Mouse (Mus musculus) liver, embryonic 12.5 days (tissue): ENCODE data around the gene Lpo. TPM values are rescaled to one million over a fixed set of nuclear protein-coding genes. Genes with fewer than 3 reads are reported as not detected.
"Not testable (repeated sequence)": the region's sequence is repeated elsewhere in the genome, so short reads cannot be mapped to it uniquely, and the experiment has no call there.

Experiments used
- ATAC-seq: fragments of 200-750 bp; cut with Nextera tagmentation; 2 replicates; pipeline ENCODE4 v1.8.0; 2017; ENCODE audit warnings: moderate number of reproducible peaks, mild to moderate bottlenecking, moderate library complexity
- H3K27ac ChIP-seq: fragments of 300-500 bp; sonication (generic); 2 replicates; pipeline ENCODE4 v1.5.1; 2016; ENCODE audit warnings: mild to moderate bottlenecking
- H3K27me3 ChIP-seq: fragments of 300-500 bp; sonication (generic); replicated peaks from 2 replicates; pipeline ENCODE4 v1.6.1; 2016; ENCODE audit warnings: mild to moderate bottlenecking, moderate library complexity
- H3K36me3 ChIP-seq: fragments of 300-500 bp; sonication (generic); 2 replicates; pipeline ENCODE4 v1.6.1; 2016; ENCODE audit warnings: mild to moderate bottlenecking, moderate library complexity
- H3K4me1 ChIP-seq: fragments of 300-500 bp; sonication (generic); 2 replicates; pipeline ENCODE4 v1.6.1; 2016
- H3K4me2 ChIP-seq: fragments of 300-500 bp; sonication (generic); 2 replicates; pipeline ENCODE4 v1.6.1; 2016; ENCODE audit warnings: mild to moderate bottlenecking, moderate library complexity
- H3K4me3 ChIP-seq: fragments of 300-500 bp; sonication (generic); 2 replicates; pipeline ENCODE4 v1.5.1; 2016; ENCODE audit warnings: mild to moderate bottlenecking, moderate library complexity
- H3K9ac ChIP-seq: fragments of 300-500 bp; sonication (generic); 2 replicates; pipeline ENCODE4 v1.6.1; 2016; ENCODE audit warnings: mild to moderate bottlenecking, moderate library complexity
- H3K9me3 ChIP-seq: fragments of 300-500 bp; sonication (generic); replicated peaks from 2 replicates; pipeline ENCODE4 v1.6.1; 2016; ENCODE audit warnings: mild to moderate bottlenecking, moderate library complexity
- WGBS: fragments of 180-500 bp; shearing (Covaris S2); methylation state at CpG from one replicate; pipeline ENCODE4 v1.1.7; 2016; ENCODE audit not compliant: insufficient replicate concordance; 5-methylcytosine and 5-hydroxymethylcytosine counted together
- polyA plus RNA-seq: library from polyadenylated mRNA; unstranded; fragments of >200 nt; fragmentation: Nextera tagmentation; extraction: Ambion mirVana; gene quantifications from 2 replicates; pipeline ENCODE4 v1.2.1, GENCODE M21; 2016

The Lpo gene
- polyA plus RNA-seq = not detected in 2 replicates

- Histone ChIP-seq H3K36me3 (no peaks in the 10 kb centered on the region), H3K4me3 (no peak within 1 kb of the TSS), H3K4me2 (no peak within 1 kb of the TSS), H3K9ac (no peak within 1 kb of the TSS), H3K4me1 (no peaks in the 10 kb centered on the region), H3K27me3 (peaks cover 19% of the 10 kb centered on the region), H3K9me3 (no peaks in the 10 kb centered on the region), H3K27ac (no peak within 1 kb of the TSS)
- ATAC-seq = no peak
- 69% methylated on average over 10 of the region's 10 CpGs for WGBS
Measured at GRCm38 (mm10) chr11:87828239-87828900, at the start of gene Lpo. TSS of gene Lpo (minus strand) at chr11:87828289.

GRCm38 (mm10) chr11:87875436-87875835 lies 47.3 kb upstream of the Lpo start, which contains the start of gene Epx:
TSS of gene Epx (minus strand) at chr11:87875536.
- WGBS = 68% methylated on average over 6 of the region's 6 CpGs
- no peak for ATAC-seq
- Histone ChIP-seq H3K27me3 (0 out of 2 replicates have a peak, but pooled peaks cover 15% of the 10 kb centered on the region), H3K4me2 (no peak within 1 kb of the TSS), H3K4me3 (no peak within 1 kb of the TSS), H3K27ac (no peak within 1 kb of the TSS), H3K36me3 (no peaks in the 10 kb centered on the region), H3K9me3 (no peaks in the 10 kb centered on the region), H3K4me1 (no peaks in the 10 kb centered on the region), H3K9ac (no peak within 1 kb of the TSS)

- H3K9me3 ChIP-seq = no peaks in the 10 kb centered on the region
- 0 out of 2 replicates have a peak, but pooled peaks cover 13% of the 10 kb centered on the region for H3K27me3 ChIP-seq
- ATAC-seq = no peak
- H3K36me3 ChIP-seq = no peaks in the 10 kb centered on the region
- no peak overlapping the region for H3K4me2 ChIP-seq
- no peak overlapping the region for H3K9ac ChIP-seq
- 53% methylated on average over 8 of the region's 8 CpGs for WGBS
- no peak overlapping the region for H3K4me3 ChIP-seq
- no peaks in the 10 kb centered on the region for H3K4me1 ChIP-seq
- H3K27ac ChIP-seq = no peak overlapping the region
Measured at GRCm38 (mm10) chr11:87871766-87872165, 43.7 kb upstream of the Lpo start.

DNA sequence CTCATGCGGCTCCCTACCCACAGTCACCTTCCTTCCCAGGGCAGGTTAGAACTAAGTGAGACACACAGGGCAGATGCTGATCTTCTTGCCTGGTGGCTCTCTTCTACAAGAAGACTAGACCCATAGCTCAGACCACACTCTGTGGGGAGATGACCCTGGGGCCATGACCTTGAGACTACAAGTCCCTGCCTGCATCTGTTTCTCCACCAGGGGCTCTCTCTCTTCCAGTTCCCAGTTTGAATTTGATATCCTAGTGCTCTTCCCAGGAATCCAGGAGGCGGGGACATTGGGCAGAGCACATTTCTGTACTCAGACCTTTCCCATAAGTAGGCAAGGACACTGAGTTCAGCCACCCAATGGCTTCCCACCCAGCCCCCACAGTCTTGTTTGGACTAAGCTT lies 42.0 kb upstream of the Lpo start:
- Histone ChIP-seq H3K9me3 (no peaks in the 10 kb centered on the region), H3K4me3 (no peak overlapping the region), H3K36me3 (no peaks in the 10 kb centered on the region), H3K4me2 (no peak overlapping the region), H3K4me1 (no peaks in the 10 kb centered on the region), H3K27ac (no peak overlapping the region), H3K9ac (no peak overlapping the region), H3K27me3 (0 out of 2 replicates have a peak, but pooled peaks cover 5% of the 10 kb centered on the region)
- 53% methylated on average over 2 of the region's 2 CpGs for WGBS
- ATAC-seq = no peak

DNA sequence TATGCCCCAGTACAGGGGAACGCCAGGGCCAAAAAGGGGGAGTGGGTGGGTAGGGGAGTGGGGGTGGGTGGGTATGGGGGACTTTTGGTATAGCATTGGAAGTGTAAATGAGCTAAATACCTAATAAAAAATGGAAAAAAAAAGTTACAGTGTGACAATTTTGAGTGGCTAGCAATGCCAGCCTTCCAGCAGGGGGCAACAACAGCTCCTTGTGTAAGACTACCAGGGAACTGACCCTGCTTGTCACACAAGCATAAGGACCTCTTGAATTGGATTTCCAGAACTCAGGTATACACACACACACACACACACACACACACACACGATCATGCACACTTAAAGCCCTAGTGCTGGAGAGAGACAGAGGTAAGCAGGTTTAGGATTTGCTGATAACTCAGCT lies 38.8 kb upstream of the Lpo start:
- WGBS = 47% methylated on average over 1 of the region's 2 CpGs
- not testable (repeated sequence) for H3K27me3 ChIP-seq, ATAC-seq

GRCm38 (mm10) chr11:87862805-87863204 lies 34.7 kb upstream of the Lpo start:
- H3K4me3 ChIP-seq = no peak overlapping the region
- peaks cover 19% of the 10 kb centered on the region for H3K36me3 ChIP-seq
- H3K9ac ChIP-seq = no peak overlapping the region
- H3K27ac ChIP-seq = no peak overlapping the region
- H3K9me3 ChIP-seq = no peaks in the 10 kb centered on the region
- H3K27me3 ChIP-seq = no peaks in the 10 kb centered on the region
- H3K4me2 ChIP-seq = no peak overlapping the region
- no peaks in the 10 kb centered on the region for H3K4me1 ChIP-seq
- no peak for ATAC-seq
- 80% methylated on average over 13 of the region's 13 CpGs for WGBS

More for the DNA sequence above, 38.8 kb upstream of the Lpo start:
- not testable (repeated sequence) for H3K27ac ChIP-seq, H3K4me2 ChIP-seq, H3K9me3 ChIP-seq, H3K4me3 ChIP-seq, H3K9ac ChIP-seq, H3K4me1 ChIP-seq, H3K36me3 ChIP-seq

GRCm38 (mm10) chr11:87860426-87860825 lies 32.3 kb upstream of the Lpo start:
- 78% methylated on average over 9 of the region's 9 CpGs for WGBS
- H3K4me2 ChIP-seq = no peak overlapping the region
- H3K27ac ChIP-seq = no peak overlapping the region
- no peak overlapping the region for H3K4me3 ChIP-seq
- no peaks in the 10 kb centered on the region for H3K4me1 ChIP-seq
- no peak overlapping the region for H3K9ac ChIP-seq
- peaks cover 33% of the 10 kb centered on the region for H3K36me3 ChIP-seq
- no peaks in the 10 kb centered on the region; the same call in 1 of the 2 replicates for H3K27me3 ChIP-seq
- ATAC-seq = no peak
- H3K9me3 ChIP-seq = no peaks in the 10 kb centered on the region

DNA sequence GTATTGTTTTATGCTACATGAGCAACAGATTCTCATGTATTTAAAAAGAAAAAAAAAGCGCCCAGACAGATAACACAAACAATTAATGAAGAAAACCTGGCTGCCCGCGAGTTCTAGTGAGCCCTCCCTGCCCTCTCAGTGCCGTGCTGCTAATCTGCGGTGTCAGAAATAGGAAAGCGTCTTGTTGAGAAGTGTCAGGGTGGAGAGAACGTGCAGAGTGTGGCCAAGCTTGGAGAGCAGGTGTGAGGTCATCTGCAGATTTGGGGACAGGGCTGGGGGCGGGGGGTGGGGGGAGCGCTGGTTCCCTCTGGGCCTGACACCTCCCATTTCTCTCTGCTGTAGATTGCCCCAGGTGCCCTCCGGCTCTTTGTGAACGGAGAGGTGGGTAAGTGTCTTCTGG lies 31.2 kb upstream of the Lpo start:
- Histone ChIP-seq H3K9me3 (no peaks in the 10 kb centered on the region), H3K4me3 (no peak overlapping the region), H3K27me3 (no peaks in the 10 kb centered on the region; the same call in none of the 2 replicates), H3K36me3 (peaks cover 33% of the 10 kb centered on the region), H3K4me1 (no peaks in the 10 kb centered on the region), H3K27ac (no peak overlapping the region), H3K9ac (no peak overlapping the region), H3K4me2 (no peak overlapping the region)
- WGBS = 75% methylated on average over 11 of the region's 11 CpGs
- no peak for ATAC-seq

- Histone ChIP-seq H3K36me3 (peaks cover 22% of the 10 kb centered on the region), H3K27me3 (no peaks in the 10 kb centered on the region; the same call in none of the 2 replicates), H3K4me1 (peaks cover 15% of the 10 kb centered on the region), H3K4me3 (no peak overlapping the region), H3K27ac (no peak overlapping the region), H3K4me2 (no peak overlapping the region), H3K9me3 (no peaks in the 10 kb centered on the region), H3K9ac (no peak overlapping the region)
- WGBS = 70% methylated on average over 7 of the region's 7 CpGs
- no peak for ATAC-seq
Measured at GRCm38 (mm10) chr11:87854550-87854949, 26.5 kb upstream of the Lpo start.

GRCm38 (mm10) chr11:87853597-87853954 lies 25.5 kb upstream of the Lpo start:
- no peaks in the 10 kb centered on the region; the same call in none of the 2 replicates for H3K27me3 ChIP-seq
- WGBS = 36% methylated on average over 8 of the region's 8 CpGs
- H3K27ac ChIP-seq = no peak overlapping the region
- peaks cover 15% of the 10 kb centered on the region for H3K4me1 ChIP-seq
- no peak for ATAC-seq
- H3K36me3 ChIP-seq = peaks cover 21% of the 10 kb centered on the region
- peak overlapping the region; percentile 81 for H3K4me2 ChIP-seq
- peak overlapping the region; percentile 68 for H3K4me3 ChIP-seq
- no peaks in the 10 kb centered on the region for H3K9me3 ChIP-seq
- H3K9ac ChIP-seq = peak overlapping the region; percentile 59

DNA sequence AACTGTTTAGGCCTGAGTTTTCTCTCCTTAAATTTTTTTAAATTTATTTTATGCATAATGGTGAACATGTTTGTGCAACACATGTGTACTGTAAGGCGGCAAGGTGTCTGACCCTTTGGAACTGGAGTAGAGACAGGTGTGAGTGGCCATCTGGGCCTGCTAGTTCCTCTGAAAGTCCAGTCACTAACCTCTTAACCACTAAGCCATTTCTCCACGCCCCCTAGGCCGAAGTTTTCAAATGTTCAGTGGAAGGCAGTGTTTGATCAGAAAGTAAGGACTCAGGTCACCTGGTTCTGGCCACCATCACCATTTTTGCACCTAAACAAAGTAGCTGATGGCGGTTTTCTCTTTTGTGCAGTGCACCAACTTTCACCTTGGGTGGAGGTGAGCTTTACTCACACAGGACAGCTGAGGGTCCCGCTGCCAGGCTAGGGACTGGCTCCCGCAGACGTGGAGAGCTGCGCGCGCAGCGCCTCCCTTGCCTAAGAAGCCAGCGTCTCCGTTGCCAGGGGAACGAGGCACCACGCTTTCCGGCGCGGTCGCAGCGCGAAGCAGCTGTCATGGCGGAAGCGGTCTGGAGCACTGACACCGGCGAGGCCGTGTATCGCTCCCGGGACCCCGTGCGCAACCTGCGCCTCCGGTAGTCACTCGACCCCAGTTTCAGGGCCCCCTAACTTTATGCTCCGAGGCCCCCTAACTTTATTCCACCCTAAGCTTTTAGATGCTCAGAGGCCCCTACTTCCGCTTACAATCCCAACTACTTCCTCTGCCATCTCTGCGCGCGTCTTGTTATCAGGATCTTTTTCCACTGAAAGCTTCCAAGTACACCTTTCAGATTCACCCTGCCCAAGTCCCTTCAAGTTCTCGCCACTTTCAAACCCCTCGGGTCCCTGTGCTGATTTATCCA lies 24.9 kb upstream of the Lpo start, which contains the start of gene Mks1:
TSS of gene Mks1 (plus strand) at position 526 of the 907 bp plus-strand sequence.
- Histone ChIP-seq H3K36me3 (peaks cover 15% of the 10 kb centered on the region), H3K9me3 (no peaks in the 10 kb centered on the region), H3K27me3 (no peaks in the 10 kb centered on the region; the same call in none of the 2 replicates), H3K4me1 (peaks cover 15% of the 10 kb centered on the region), H3K9ac (peak within 1 kb of the TSS; percentile 59), H3K4me2 (peak within 1 kb of the TSS; percentile 81), H3K27ac (no peak within 1 kb of the TSS), H3K4me3 (peak within 1 kb of the TSS; percentile 68)
- ATAC-seq = peak; percentile 76
- WGBS = 3% methylated on average over 40 of the region's 40 CpGs

DNA sequence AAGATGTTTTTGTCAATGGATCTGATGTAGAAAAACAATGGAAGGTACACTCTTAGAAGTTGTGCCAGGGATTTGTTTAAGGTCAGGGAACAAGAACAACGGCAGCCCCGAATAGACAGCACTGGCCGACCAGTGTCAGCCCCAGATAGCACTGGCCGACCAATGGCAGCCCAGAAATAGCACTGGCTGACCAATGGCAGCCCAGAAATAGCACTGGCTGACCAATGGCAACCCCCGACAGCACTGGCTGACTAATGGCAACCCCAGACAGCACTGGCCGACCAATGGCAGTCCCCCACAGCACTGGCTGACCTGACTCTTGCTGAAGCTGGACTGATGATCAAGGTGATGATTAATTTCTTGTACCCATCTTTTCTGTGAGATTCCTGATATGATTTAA lies 19.8 kb upstream of the Lpo start:
- no peaks in the 10 kb centered on the region for H3K36me3 ChIP-seq
- H3K9me3 ChIP-seq = no peaks in the 10 kb centered on the region
- H3K4me3 ChIP-seq = no peak overlapping the region
- H3K9ac ChIP-seq = no peak overlapping the region
- no peaks in the 10 kb centered on the region; the same call in 1 of the 2 replicates for H3K27me3 ChIP-seq
- no peak for ATAC-seq
- no peak overlapping the region for H3K4me2 ChIP-seq
- H3K4me1 ChIP-seq = peaks cover 5% of the 10 kb centered on the region
- no peak overlapping the region for H3K27ac ChIP-seq
- WGBS = 63% methylated on average over 6 of the region's 6 CpGs
